ENCODE assay signal across 9 mouse cellular contexts in genomic region chr9:56868292-56868691, GRCm38 (mm10). TPM values are rescaled to one million over a fixed set of nuclear protein-coding genes. Genes with fewer than 3 reads are reported as not detected.
DNase-seq lines count a peak whose midpoint lies in the region; ATAC-seq and TF ChIP-seq lines count a peak whose summit lies in the region.
"Had no signal": no experiment of that assay in that cellular context is flagged by ENCODE, and none has a peak within 500 bp of the region (broad histone marks: within the 10 kb centered on the region; RNA-seq: fewer than 3 reads in every experiment).

No protein-coding gene starts in this region.

- DNase-seq in adrenal gland, postnatal 10 days, result peak; percentile 40
- no peak for DNase-seq in adrenal gland, adult 8-10 months
- DNase-seq in retina, postnatal 1 day, result peak; percentile 83
- DNase-seq in retina, embryonic 14.5 days (ENCODE audit: low spot score), result no peak
- peak; percentile 81 to 90 for DNase-seq in layer of hippocampus, postnatal 14 days (ENCODE audit: low spot score in 2 of 2)
- DNase-seq in midbrain, postnatal 0 days (ENCODE audit: low spot score), result peak; percentile 93
- no peak for DNase-seq in embryo, embryonic 9.5 days (ENCODE audit: extremely low spot score)
- no peak for DNase-seq in thymus, adult 2 months

- no peaks in the 10 kb centered on the region for H3K36me3 ChIP-seq in midbrain, postnatal 0 days (ENCODE audit: insufficient read depth, low read length)
- no peaks in the 10 kb centered on the region for H3K36me3 ChIP-seq in thymus, adult 2 months (ENCODE audit: control insufficient read depth, insufficient read depth, low read length)
- H3K36me3 ChIP-seq: liver, embryonic 15.5 days had no signal

- peak overlapping the region; percentile 63; the same call in 1 of the 2 replicates for H3K27ac ChIP-seq in midbrain, postnatal 0 days (ENCODE audit: low read depth, low read length)
- H3K27ac ChIP-seq in thymus, adult 2 months (ENCODE audit: control insufficient read depth, insufficient read depth, low read length), result no peak overlapping the region
- H3K27ac ChIP-seq: liver, embryonic 15.5 days had no signal

- TF ChIP-seq POLR2A in thymus, adult 2 months (IDR thresholded peaks at IDR 0.05; ENCODE audit: control insufficient read depth, extremely low read depth, insufficient read depth, low read length, poor library complexity), result no peak

- 45% methylated on average over 6 of the region's 6 CpGs for WGBS in midbrain, postnatal 0 days
- 54% methylated on average over 6 of the region's 6 CpGs for WGBS in thymus, adult 2 months

- H3K4me1 ChIP-seq in midbrain, postnatal 0 days (ENCODE audit: insufficient read depth, low read length), result no peaks in the 10 kb centered on the region
- peaks cover 6% of the 10 kb centered on the region; the same call in 1 of the 2 replicates for H3K4me1 ChIP-seq in thymus, adult 2 months (replicated peaks; ENCODE audit: control insufficient read depth, insufficient read depth, low read length)
- H3K4me1 ChIP-seq: liver, embryonic 15.5 days had no signal

- no peak overlapping the region for H3K4me3 ChIP-seq in midbrain, postnatal 0 days (ENCODE audit: low read depth, low read length)
- no peak overlapping the region for H3K4me3 ChIP-seq in thymus, adult 2 months (ENCODE audit: control insufficient read depth, insufficient read depth, low read length)
- H3K4me3 ChIP-seq: liver, embryonic 15.5 days had no signal

- TF ChIP-seq CTCF in midbrain, postnatal 0 days (IDR thresholded peaks at IDR 0.05), result no peak
- TF ChIP-seq CTCF in thymus, adult 2 months (IDR thresholded peaks at IDR 0.05; ENCODE audit: borderline replicate concordance, control insufficient read depth, extremely low read depth, insufficient read depth, low read length, poor library complexity), result no peak

- H3K27me3 ChIP-seq in midbrain, postnatal 0 days (ENCODE audit: insufficient read depth, low read length), result peaks cover 7% of the 10 kb centered on the region
- no peaks in the 10 kb centered on the region for H3K27me3 ChIP-seq in thymus, adult 2 months (ENCODE audit: control insufficient read depth, insufficient read depth, low read length)

- peak; percentile 80 for ATAC-seq in midbrain, postnatal 0 days (ENCODE audit: low FRiP score)

- H3K4me2 ChIP-seq in midbrain, postnatal 0 days (ENCODE audit: low read depth, low read length, poor library complexity, severe bottlenecking), result peak overlapping the region; percentile 9; the same call in 1 of the 2 replicates
- H3K4me2 ChIP-seq: liver, embryonic 15.5 days had no signal

- no peaks in the 10 kb centered on the region for H3K9me3 ChIP-seq in midbrain, postnatal 0 days (ENCODE audit: low read length)
- H3K9me3 ChIP-seq: liver, embryonic 15.5 days had no signal

- no peak overlapping the region for H3K9ac ChIP-seq in midbrain, postnatal 0 days (replicated peaks; ENCODE audit: low read length, poor library complexity, severe bottlenecking)
- H3K9ac ChIP-seq: liver, embryonic 15.5 days had no signal

RNA-seq across cellular contexts. Expression of gene Cspg4, which starts 3.5 kb away (rescaled TPM):
- 10 to 100 TPM; 14.8 to 20.7 TPM for total RNA-seq in adrenal gland, postnatal 10 days (2021)
- 10 to 100 TPM in 1 of 4 experiments, 1 to 10 TPM in 3; 6.4 to 15.0 (median 8.1) TPM for total RNA-seq in adrenal gland, adult 8-10 months (2022)
- 10 to 100 TPM; 33.0 to 36.4 TPM for total RNA-seq in layer of hippocampus, postnatal 14 days (2021)
- total RNA-seq in midbrain, postnatal 0 days (2014; rRNA removed), result 31.6 and 37.3 TPM in 2 replicates
- 7.5 and 8.7 TPM in 2 replicates for polyA plus RNA-seq in midbrain, postnatal 0 days (2015; fragmentation: Nextera tagmentation; extraction: Ambion mirVana)
- 3.5 and 3.6 TPM in 2 replicates for polyA plus RNA-seq in thymus, adult 2 months (2012; rRNA removed)

RNA-seq across cellular contexts. Expression of gene Odf3l1, which starts 3.8 kb away (rescaled TPM):
- 1 to 10 TPM; 2.0 to 3.2 TPM for total RNA-seq in adrenal gland, postnatal 10 days (2021)
- 1 to 10 TPM in 1 of 4 experiments, under 1 TPM in 2, not detected in 1; 0.29 to 1.5 (median 0.40) TPM for total RNA-seq in adrenal gland, adult 8-10 months (2022)
- total RNA-seq in layer of hippocampus, postnatal 14 days (2021), result not detected
- total RNA-seq in midbrain, postnatal 0 days (2014; rRNA removed), result 0.28 TPM in 1 of 2 replicates, not detected in the other
- polyA plus RNA-seq in midbrain, postnatal 0 days (2015; fragmentation: Nextera tagmentation; extraction: Ambion mirVana), result 0.25 TPM in 1 of 2 replicates, not detected in the other
- 2.2 TPM in 2 replicates for polyA plus RNA-seq in thymus, adult 2 months (2012; rRNA removed)

RNA-seq across cellular contexts. Expression of gene Snx33, which starts 59.9 kb away (rescaled TPM):
- total RNA-seq in adrenal gland, postnatal 10 days (2021), result 10 to 100 TPM; 16.6 to 19.5 TPM
- total RNA-seq in adrenal gland, adult 8-10 months (2022), result 10 to 100 TPM; 31.4 to 52.0 (median 39.9) TPM
- total RNA-seq in layer of hippocampus, postnatal 14 days (2021), result 1 to 10 TPM; 6.3 to 7.0 TPM
- total RNA-seq in midbrain, postnatal 0 days (2014; rRNA removed), result 5.7 and 7.3 TPM in 2 replicates
- polyA plus RNA-seq in midbrain, postnatal 0 days (2015; fragmentation: Nextera tagmentation; extraction: Ambion mirVana), result 1.6 and 1.7 TPM in 2 replicates
- polyA plus RNA-seq in thymus, adult 2 months (2012; rRNA removed), result 15.0 and 15.6 TPM in 2 replicates

Comparison
In these comparisons a context has a peak if more than half of its experiments do, and no peak if none do; other contexts are left out.
1. DNase-seq: peak in adrenal gland, postnatal 10 days (single experiment), retina, postnatal 1 day (single experiment), layer of hippocampus, postnatal 14 days (2 of 2) and midbrain, postnatal 0 days (single experiment); none in adrenal gland, adult 8-10 months (single experiment), retina, embryonic 14.5 days (single experiment), embryo, embryonic 9.5 days (single experiment) and thymus, adult 2 months (single experiment).